Mouse (Mus musculus) erythroblast, embryonic 14.5 days (primary cell): Measurements from ENCODE around the gene Exoc7.

Source experiments
- GATA1 ChIP-seq: IDR thresholded peaks from 2 replicates; pipeline ENCODE4 v1.6.1; 2012; ENCODE audit warnings: low read length, inconsistent platforms, mixed read lengths
- TAL1 ChIP-seq: IDR thresholded peaks from 3 replicates; pipeline ENCODE4 v1.6.1; 2012; ENCODE audit warnings: low read length, inconsistent platforms, mixed read lengths

- TF ChIP-seq GATA1: no peak
- no peak for TF ChIP-seq TAL1
Measured at GRCm38 (mm10) chr11:116283982-116284381, 23.1 kb downstream of the Exoc7 start.
